9 mouse cellular contexts compared by ENCODE assay signal in genomic region chr9:98987131-98987530, GRCm38 (mm10). TPM values are rescaled to one million over a fixed set of nuclear protein-coding genes. Genes with fewer than 3 reads are reported as not detected.
A peak's percentile ranks its signal among the peaks of the same experiment; 100 is the strongest.
DNase-seq lines count a peak whose midpoint lies in the region; ATAC-seq and TF ChIP-seq lines count a peak whose summit lies in the region.
"Had no signal": no experiment of that assay in that cellular context is flagged by ENCODE, and none has a peak within 500 bp of the region (broad histone marks: within the 10 kb centered on the region; RNA-seq: fewer than 3 reads in every experiment).

No protein-coding gene starts in this region.

- no peak for TF ChIP-seq EP300 in ES-Bruce4 (IDR thresholded peaks at IDR 0.05; ENCODE audit: insufficient read depth, low read depth, low read length)

- H3K9me3 ChIP-seq in heart, embryonic 12.5 days (replicated peaks) = no peaks in the 10 kb centered on the region
- H3K9me3 ChIP-seq in ES-Bruce4 (replicated peaks; ENCODE audit: control insufficient read depth, insufficient read depth, low read length, poor library complexity, severe bottlenecking) = no peaks in the 10 kb centered on the region
- H3K9me3 ChIP-seq in hindbrain, embryonic 10.5 days = no peaks in the 10 kb centered on the region
- no peaks in the 10 kb centered on the region for H3K9me3 ChIP-seq in midbrain, embryonic 10.5 days (replicated peaks)

- H3K27ac ChIP-seq in heart, embryonic 12.5 days (ENCODE audit: poor library complexity, severe bottlenecking) = no peak overlapping the region
- no peak overlapping the region for H3K27ac ChIP-seq in ES-Bruce4 (ENCODE audit: insufficient read depth, low read length)
- peak overlapping the region; percentile 90; the same call in 1 of the 2 replicates for H3K27ac ChIP-seq in hindbrain, embryonic 10.5 days
- no peak overlapping the region for H3K27ac ChIP-seq in midbrain, embryonic 10.5 days (replicated peaks)

- 43% methylated on average over 9 of the region's 9 CpGs for WGBS in heart, embryonic 12.5 days
- 55% methylated on average over 9 of the region's 9 CpGs for WGBS in hindbrain, embryonic 10.5 days
- 59% methylated on average over 9 of the region's 9 CpGs for WGBS in midbrain, embryonic 10.5 days

- peak overlapping the region; percentile 84 for H3K4me3 ChIP-seq in heart, embryonic 12.5 days
- no peak overlapping the region for H3K4me3 ChIP-seq in ES-Bruce4 (ENCODE audit: low read depth, low read length)
- H3K4me3 ChIP-seq in hindbrain, embryonic 10.5 days = peak overlapping the region; percentile 82
- peak overlapping the region; percentile 80 for H3K4me3 ChIP-seq in midbrain, embryonic 10.5 days

- peak overlapping the region; percentile 86; the same call in 1 of the 2 replicates for H3K9ac ChIP-seq in heart, embryonic 12.5 days
- peak overlapping the region; percentile 80 for H3K9ac ChIP-seq in ES-Bruce4 (ENCODE audit: low read depth, poor library complexity, severe bottlenecking)

- H3K36me3 ChIP-seq in heart, embryonic 12.5 days = no peaks in the 10 kb centered on the region
- no peaks in the 10 kb centered on the region for H3K36me3 ChIP-seq in ES-Bruce4 (ENCODE audit: control insufficient read depth, insufficient read depth, low read length, poor library complexity, severe bottlenecking)
- no peaks in the 10 kb centered on the region for H3K36me3 ChIP-seq in hindbrain, embryonic 10.5 days
- no peaks in the 10 kb centered on the region for H3K36me3 ChIP-seq in midbrain, embryonic 10.5 days

- intact Hi-C loops in heart, postnatal 14 days (cut with DNase I) = loop anchor here (5.0 to 10.0 kb wide), 2 partner anchors 55 to 588 kb away; partner anchors contain the start of gene Dbr1

- no peak for ATAC-seq in heart, embryonic 12.5 days (ENCODE audit: insufficient number of reproducible peaks, low FRiP score)

- peaks cover 14% of the 10 kb centered on the region for H3K27me3 ChIP-seq in heart, embryonic 12.5 days (replicated peaks)
- H3K27me3 ChIP-seq in ES-Bruce4 (ENCODE audit: control insufficient read depth, insufficient read depth, low read length, poor library complexity, severe bottlenecking) = no peaks in the 10 kb centered on the region
- H3K27me3 ChIP-seq in hindbrain, embryonic 10.5 days (ENCODE audit: insufficient read depth, poor library complexity, severe bottlenecking) = peaks cover 22% of the 10 kb centered on the region
- H3K27me3 ChIP-seq in midbrain, embryonic 10.5 days (ENCODE audit: low read depth, poor library complexity, severe bottlenecking) = peaks cover 21% of the 10 kb centered on the region

- TF ChIP-seq POLR2A in ES-Bruce4 (IDR thresholded peaks at IDR 0.05; ENCODE audit: insufficient read depth, low read length) = no peak

- H3K4me1 ChIP-seq in heart, embryonic 12.5 days (replicated peaks) = peaks cover 8% of the 10 kb centered on the region; the same call in 1 of the 2 replicates
- H3K4me1 ChIP-seq in ES-Bruce4 (ENCODE audit: control insufficient read depth, insufficient read depth, low read length) = no peaks in the 10 kb centered on the region
- peaks cover 24% of the 10 kb centered on the region for H3K4me1 ChIP-seq in hindbrain, embryonic 10.5 days (replicated peaks)
- H3K4me1 ChIP-seq in midbrain, embryonic 10.5 days = peaks cover 19% of the 10 kb centered on the region

- no peak for TF ChIP-seq CTCF in ES-Bruce4 (IDR thresholded peaks at IDR 0.05; ENCODE audit: low read depth, low read length)

- H3K4me2 ChIP-seq in heart, embryonic 12.5 days = peak overlapping the region; percentile 88

- DNase-seq in heart, postnatal 14 days = no peak
- DNase-seq in hindbrain, embryonic 10.5 days (ENCODE audit: low spot score) = no peak
- DNase-seq in midbrain, embryonic 10.5 days (ENCODE audit: low spot score) = no peak
- DNase-seq in left cerebral cortex, adult 8-10 months (ENCODE audit: low spot score in 2 of 2) = no peak
- no peak for DNase-seq in thymus, adult 18-20 months
- DNase-seq in cerebellum, postnatal 4 days (ENCODE audit: low spot score in 2 of 2) = no peak

RNA-seq across cellular contexts. Expression of gene Faim, which starts 1.0 kb away (rescaled TPM):
- polyA plus RNA-seq in heart, embryonic 12.5 days (2016; fragmentation: Nextera tagmentation; extraction: Ambion mirVana) = 34.6 and 35.7 TPM in 2 replicates
- 1 to 10 TPM; 5.3 to 5.6 TPM for total RNA-seq in heart, postnatal 14 days (2021)
- 35.4 and 35.6 TPM in 2 replicates for polyA plus RNA-seq in ES-Bruce4 (2011; ENCODE audit: insufficient read depth, insufficient read length, low read depth, missing spikeins)
- 73.7 and 77.8 TPM in 2 replicates for polyA plus RNA-seq in hindbrain, embryonic 10.5 days (2016; fragmentation: Nextera tagmentation; extraction: Ambion mirVana)
- 73.5 and 81.5 TPM in 2 replicates for polyA plus RNA-seq in midbrain, embryonic 10.5 days (2016; fragmentation: Nextera tagmentation; extraction: Ambion mirVana)
- 10 to 100 TPM; 27.0 to 36.2 (median 30.2) TPM for total RNA-seq in left cerebral cortex, adult 8-10 months (2022)

RNA-seq across cellular contexts. Expression of gene Foxl2, which starts 32.0 kb away (rescaled TPM):
- not detected in 2 replicates for polyA plus RNA-seq in heart, embryonic 12.5 days (2016; fragmentation: Nextera tagmentation; extraction: Ambion mirVana)
- total RNA-seq in heart, postnatal 14 days (2021) = not detected
- polyA plus RNA-seq in ES-Bruce4 (2011; ENCODE audit: insufficient read depth, insufficient read length, low read depth, missing spikeins) = 0.67 and 0.68 TPM in 2 replicates
- polyA plus RNA-seq in hindbrain, embryonic 10.5 days (2016; fragmentation: Nextera tagmentation; extraction: Ambion mirVana) = 2.4 and 3.1 TPM in 2 replicates
- 3.5 and 4.1 TPM in 2 replicates for polyA plus RNA-seq in midbrain, embryonic 10.5 days (2016; fragmentation: Nextera tagmentation; extraction: Ambion mirVana)
- 1 to 10 TPM in 1 of 4 experiments, under 1 TPM in 3; 0.72 to 1.1 (median 0.90) TPM for total RNA-seq in left cerebral cortex, adult 8-10 months (2022)
- polyA plus RNA-seq: large intestine, adult 2 months had no signal

RNA-seq across cellular contexts. Expression of gene Gm1123, which starts 48.4 kb away (rescaled TPM):
- polyA plus RNA-seq in heart, embryonic 12.5 days (2016; fragmentation: Nextera tagmentation; extraction: Ambion mirVana) = 0.14 TPM in 1 of 2 replicates, not detected in the other
- total RNA-seq in heart, postnatal 14 days (2021) = not detected
- not detected in 2 replicates for polyA plus RNA-seq in ES-Bruce4 (2011; ENCODE audit: insufficient read depth, insufficient read length, low read depth, missing spikeins)
- polyA plus RNA-seq in hindbrain, embryonic 10.5 days (2016; fragmentation: Nextera tagmentation; extraction: Ambion mirVana) = not detected in 2 replicates
- 0.09 TPM in 1 of 2 replicates, not detected in the other for polyA plus RNA-seq in midbrain, embryonic 10.5 days (2016; fragmentation: Nextera tagmentation; extraction: Ambion mirVana)
- total RNA-seq in left cerebral cortex, adult 8-10 months (2022) = under 1 TPM in 1 of 4 experiments, not detected in 3; 0.23 TPM
